Mouse (Mus musculus) kidney, adult 2 months (tissue): Measurements from ENCODE around the gene Pde4d.

Source experiments
- CTCF ChIP-seq: fragments of 200-500 bp; conservative IDR thresholded peaks from 2 replicates; pipeline ENCODE4 v1.5.1; 2011; ENCODE audit warnings: low read depth, mild to moderate bottlenecking, control low read depth, low read length, moderate library complexity, mixed read lengths; ENCODE audit not compliant: insufficient read depth, insufficient read length
- POLR2A ChIP-seq: fragments of 200-500 bp; IDR thresholded peaks from one replicate; pipeline ENCODE4 v1.6.1; 2011; ENCODE audit warnings: low read depth, low read length, control low read depth

DNA sequence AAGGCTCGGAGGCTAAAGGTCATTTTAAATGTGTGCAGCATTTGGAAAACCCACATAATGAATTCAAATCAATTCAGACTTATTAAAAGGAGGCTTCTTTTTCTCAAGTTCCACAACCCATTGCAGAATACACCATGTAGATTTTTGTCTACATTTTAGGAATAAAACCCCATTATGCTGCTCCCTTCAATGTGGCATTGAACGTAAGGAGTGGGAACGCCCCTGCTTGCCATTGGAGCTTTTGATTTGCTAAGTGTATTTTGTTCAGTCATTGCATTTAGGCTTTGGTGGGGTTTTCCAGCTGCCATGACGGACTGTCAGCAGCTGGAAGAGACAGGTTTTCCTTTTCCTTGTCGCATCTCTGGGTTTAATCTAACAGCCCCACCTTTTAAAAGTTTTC is 1256.8 kb downstream of the Pde4d start:
- TF ChIP-seq POLR2A (no peak), CTCF (no peak)
